Mouse (Mus musculus) layer of hippocampus, adult 8-10 months (tissue): ENCODE results near the gene Rassf5. TPM values are rescaled to one million over a fixed set of nuclear protein-coding genes. Genes with fewer than 3 reads are reported as not detected.

Experiments
- DNase-seq, 2 experiments: peaks; one replicate each; pipeline ENCODE4 v3.0.0; 2022; ENCODE audit warnings: low spot score in 2 of 2
- total RNA-seq, 4 experiments: library from RNA; stranded (reverse); gene quantifications; 2 replicates each; pipeline ENCODE4 v1.2.4; 2022

Gene Rassf5
- 10 to 100 TPM; 17.6 to 21.5 (median 18.6) TPM for total RNA-seq

GRCm38 (mm10) chr1:131245089-131245856, at the start of gene Rassf5:
Gene Rassf5, minus strand, starts transcription at chr1:131245258.
- peak in 1 of 2 experiments; percentile 46 for DNase-seq

- peak; percentile 54 to 66 for DNase-seq
These were observed 48.8 kb upstream of the Rassf5 start for GRCm38 (mm10) chr1:131293922-131294250.

- no peak for DNase-seq
These were observed 48.3 kb upstream of the Rassf5 start for GRCm38 (mm10) chr1:131293221-131293921.

- DNase-seq: peak; percentile 60 to 74
These were observed 45.6 kb upstream of the Rassf5 start for GRCm38 (mm10) chr1:131290648-131291047.

GRCm38 (mm10) chr1:131288938-131289337, 43.9 kb upstream of the Rassf5 start:
- no peak for DNase-seq

GRCm38 (mm10) chr1:131287267-131287666, 42.2 kb upstream of the Rassf5 start:
- no peak for DNase-seq

- no peak for DNase-seq
These were observed 41.7 kb upstream of the Rassf5 start for GRCm38 (mm10) chr1:131286803-131287202.

GRCm38 (mm10) chr1:131284616-131285015, 39.6 kb upstream of the Rassf5 start:
- DNase-seq: no peak

GRCm38 (mm10) chr1:131284167-131284566, 39.1 kb upstream of the Rassf5 start:
- no peak for DNase-seq

- no peak for DNase-seq
These were observed 36.7 kb upstream of the Rassf5 start for GRCm38 (mm10) chr1:131281731-131282130.

- DNase-seq: no peak
These were observed 35.2 kb upstream of the Rassf5 start for GRCm38 (mm10) chr1:131280280-131280679.

- no peak for DNase-seq
These were observed 34.4 kb upstream of the Rassf5 start, which contains the start of gene Ikbke for GRCm38 (mm10) chr1:131279456-131279776. Gene Ikbke, minus strand, starts transcription at chr1:131279606.

- DNase-seq: no peak
These were observed 33.8 kb upstream of the Rassf5 start for GRCm38 (mm10) chr1:131278606-131279455.

GRCm38 (mm10) chr1:131276831-131277230, 31.8 kb upstream of the Rassf5 start:
- no peak for DNase-seq

GRCm38 (mm10) chr1:131275577-131275976, 30.5 kb upstream of the Rassf5 start:
- DNase-seq: no peak

GRCm38 (mm10) chr1:131274725-131275539, 29.9 kb upstream of the Rassf5 start:
- DNase-seq: no peak

GRCm38 (mm10) chr1:131269797-131270578, 24.9 kb upstream of the Rassf5 start:
- peak; percentile 59 to 81 for DNase-seq

- DNase-seq: no peak
These were observed 23.7 kb upstream of the Rassf5 start for GRCm38 (mm10) chr1:131268776-131269175.

- DNase-seq: no peak
These were observed 18.8 kb upstream of the Rassf5 start for GRCm38 (mm10) chr1:131263905-131264304.

- peak in 1 of 2 experiments; percentile 74 for DNase-seq
These were observed 15.2 kb upstream of the Rassf5 start for GRCm38 (mm10) chr1:131260309-131260656.
